Comparison of ENCODE assay signal across 9 mouse cellular contexts in genomic region chr17:70854021-70854420, GRCm38 (mm10). TPM values are rescaled to one million over a fixed set of nuclear protein-coding genes. Genes with fewer than 3 reads are reported as not detected.
DNase-seq lines count a peak whose midpoint lies in the region; ATAC-seq lines count a peak whose summit lies in the region.
"Had no signal": no experiment of that assay in that cellular context is flagged by ENCODE, and none has a peak within 500 bp of the region (broad histone marks: within the 10 kb centered on the region; RNA-seq: fewer than 3 reads in every experiment).

No protein-coding gene starts in this region.

- 0 out of 2 replicates have a peak overlapping the region, but pooled peaks have one; percentile 83 for H3K27ac ChIP-seq in hindbrain, embryonic 11.5 days (ENCODE audit: low read depth, low read length)
- H3K27ac ChIP-seq in midbrain, embryonic 13.5 days = no peak overlapping the region

- DNase-seq in heart, adult 9 months (ENCODE audit: low spot score in 2 of 2) = peak; percentile 13 to 17
- DNase-seq in heart, adult 8-10 months (ENCODE audit: low spot score) = no peak
- peak; percentile 27 for DNase-seq in NIH3T3 (ENCODE audit: low read depth)
- DNase-seq in hindbrain, embryonic 11.5 days (ENCODE audit: low spot score) = peak; percentile 30
- no peak for DNase-seq in cerebellum, adult 11 months
- no peak for DNase-seq in left cerebral cortex, adult 8-10 months (ENCODE audit: low spot score in 2 of 2)
- DNase-seq in retina, embryonic 14.5 days (ENCODE audit: low spot score) = no peak

- peak overlapping the region; percentile 17 for H3K9ac ChIP-seq in hindbrain, embryonic 11.5 days (ENCODE audit: low read depth, low read length)
- peak overlapping the region; percentile 83; the same call in 1 of the 2 replicates for H3K9ac ChIP-seq in midbrain, embryonic 13.5 days (replicated peaks)

- H3K9me3 ChIP-seq in hindbrain, embryonic 11.5 days (ENCODE audit: control insufficient read depth, low read length) = no peaks in the 10 kb centered on the region
- H3K9me3 ChIP-seq in midbrain, embryonic 13.5 days = no peaks in the 10 kb centered on the region

- ATAC-seq in hindbrain, embryonic 11.5 days (ENCODE audit: low FRiP score) = no peak
- no peak for ATAC-seq in midbrain, embryonic 13.5 days
- ATAC-seq: Patski had no signal

- H3K4me1 ChIP-seq in hindbrain, embryonic 11.5 days (replicated peaks; ENCODE audit: control insufficient read depth, insufficient read depth, low read length) = no peaks in the 10 kb centered on the region; the same call in 1 of the 2 replicates
- H3K4me1 ChIP-seq in midbrain, embryonic 13.5 days (replicated peaks) = peaks cover 46% of the 10 kb centered on the region

- H3K4me3 ChIP-seq in hindbrain, embryonic 11.5 days (ENCODE audit: low read depth, low read length) = peak overlapping the region; percentile 59
- H3K4me3 ChIP-seq in midbrain, embryonic 13.5 days (replicated peaks) = peak overlapping the region; percentile 70

- peak overlapping the region; percentile 70 for H3K4me2 ChIP-seq in hindbrain, embryonic 11.5 days (replicated peaks; ENCODE audit: low read depth, low read length)
- H3K4me2 ChIP-seq in midbrain, embryonic 13.5 days (replicated peaks) = peak overlapping the region; percentile 97

- H3K27me3 ChIP-seq in hindbrain, embryonic 11.5 days (ENCODE audit: control insufficient read depth, insufficient read depth, low read length) = no peaks in the 10 kb centered on the region
- H3K27me3 ChIP-seq in midbrain, embryonic 13.5 days = peaks cover 27% of the 10 kb centered on the region
- H3K27me3 ChIP-seq: Patski had no signal

- H3K36me3 ChIP-seq in hindbrain, embryonic 11.5 days (ENCODE audit: control insufficient read depth, insufficient read depth, low read length) = no peaks in the 10 kb centered on the region
- no peaks in the 10 kb centered on the region for H3K36me3 ChIP-seq in midbrain, embryonic 13.5 days

- 22% methylated on average over 6 of the region's 6 CpGs for WGBS in hindbrain, embryonic 11.5 days
- WGBS in midbrain, embryonic 13.5 days = 31% methylated on average over 6 of the region's 6 CpGs

RNA-seq across cellular contexts. Expression of gene Tgif1, which starts 0.7 kb away (rescaled TPM):
- 1 to 10 TPM; 2.8 to 4.8 (median 3.9) TPM for total RNA-seq in heart, adult 8-10 months (2022)
- 61.6 and 66.0 TPM in 2 replicates for polyA plus RNA-seq in hindbrain, embryonic 11.5 days (2014; fragmentation: Nextera tagmentation; extraction: Ambion mirVana)
- 25.0 and 29.6 TPM in 2 replicates for polyA plus RNA-seq in midbrain, embryonic 13.5 days (2015; fragmentation: Nextera tagmentation; extraction: Ambion mirVana)
- 1 to 10 TPM; 1.9 to 4.7 (median 3.1) TPM for total RNA-seq in left cerebral cortex, adult 8-10 months (2022)

Comparison
In these comparisons a context has a peak if more than half of its experiments do, and no peak if none do; other contexts are left out.
1. DNase-seq: peak in heart, adult 9 months (2 of 2), NIH3T3 (single experiment) and hindbrain, embryonic 11.5 days (single experiment); none in heart, adult 8-10 months (single experiment), cerebellum, adult 11 months (single experiment), left cerebral cortex, adult 8-10 months (0 of 2) and retina, embryonic 14.5 days (single experiment).